Mouse (Mus musculus): ENCODE results near the gene Zc3h12a. TPM values are rescaled to one million over a fixed set of nuclear protein-coding genes. Genes with fewer than 3 reads are reported as not detected.

Gene Zc3h12a
- total RNA-seq, 4 experiments from 2014 or later = 7.2 to 10.2 (median 8.1) TPM

DNA sequence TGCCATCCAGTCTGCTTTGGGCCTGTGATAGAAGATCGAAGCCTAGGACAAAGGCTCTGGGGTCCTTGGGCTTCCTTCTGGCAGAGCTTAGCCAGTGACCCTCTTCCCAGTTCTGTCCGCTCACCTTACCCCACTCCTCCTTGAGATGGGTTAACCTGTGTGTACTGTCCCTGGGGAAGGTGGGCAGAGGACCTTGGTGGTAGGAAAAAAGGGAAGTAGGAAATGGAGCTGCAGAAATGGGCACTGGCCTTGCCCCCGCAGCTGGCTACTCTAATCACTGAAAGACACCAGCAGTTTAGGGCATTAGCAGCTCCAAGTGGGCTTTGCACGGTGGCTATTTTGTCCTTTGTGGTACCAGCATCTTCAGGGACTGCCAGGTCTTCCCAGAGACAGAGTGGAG is 12.6 kb downstream of the Zc3h12a start:
- DNase-seq = no peak

- DNase-seq = peak; percentile 72
These were observed 13.0 kb downstream of the Zc3h12a start for GRCm38 (mm10) chr4:125114638-125115037.

GRCm38 (mm10) chr4:125105354-125105753 is 22.3 kb downstream of the Zc3h12a start:
- no peak for DNase-seq

- DNase-seq = no peak
These were observed 26.3 kb downstream of the Zc3h12a start for GRCm38 (mm10) chr4:125101334-125101733.

GRCm38 (mm10) chr4:125099458-125099857 is 28.2 kb downstream of the Zc3h12a start:
- peak; percentile 61 for DNase-seq

GRCm38 (mm10) chr4:125097412-125097811 is 30.2 kb downstream of the Zc3h12a start:
- no peak for DNase-seq

DNA sequence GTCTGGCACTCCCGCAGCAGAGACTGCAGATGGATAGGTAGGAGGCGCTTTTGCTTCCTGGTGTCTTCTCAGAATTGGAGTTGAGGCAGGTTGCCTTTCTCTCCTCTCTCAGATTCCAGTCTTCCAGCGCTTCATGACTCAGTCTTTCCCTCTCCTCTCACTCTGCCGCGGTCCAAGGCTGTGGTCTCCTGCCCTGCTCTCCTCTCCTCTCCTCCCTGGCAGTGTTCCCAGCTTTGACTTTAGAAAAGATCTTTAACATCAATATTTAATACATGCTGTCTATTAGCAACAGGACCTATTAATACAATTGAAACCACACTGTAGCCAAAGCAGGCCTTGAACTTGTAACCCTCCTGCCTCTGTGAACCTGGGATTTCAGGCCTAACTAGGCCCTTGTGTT is 31.6 kb downstream of the Zc3h12a start:
- DNase-seq = peak; percentile 48

GRCm38 (mm10) chr4:125093031-125093430 is 34.6 kb downstream of the Zc3h12a start:
- no peak for DNase-seq

DNA sequence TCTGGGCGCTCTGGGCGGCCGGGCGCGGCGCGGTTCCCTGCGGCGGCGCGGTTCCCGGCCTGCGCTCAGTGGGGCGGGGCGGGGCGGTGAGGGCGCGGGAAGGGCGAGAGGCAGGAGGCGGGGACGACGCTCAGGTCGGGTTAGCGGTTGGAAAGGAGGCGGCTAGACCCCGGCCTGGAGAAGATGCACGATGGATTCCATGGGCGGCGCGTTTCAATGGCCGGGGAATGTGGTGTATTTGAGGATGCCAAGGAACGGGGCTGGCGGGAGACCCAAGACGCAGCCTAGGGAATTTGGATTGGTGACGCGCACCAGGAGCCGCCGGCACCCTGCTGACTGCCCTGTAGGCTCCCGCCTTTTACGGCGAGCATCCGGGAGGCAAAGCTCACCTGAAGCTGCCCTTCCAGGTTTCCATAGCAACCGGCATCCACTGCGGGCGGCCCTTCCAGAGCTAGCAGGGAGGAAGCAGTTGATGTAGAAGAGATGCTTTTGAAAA is 42.2 kb downstream of the Zc3h12a start:
- no peak for DNase-seq

GRCm38 (mm10) chr4:125084403-125085345 is 43.0 kb downstream of the Zc3h12a start, which contains the start of gene Meaf6:
Gene Meaf6, plus strand, starts transcription at chr4:125085134.
- peak; percentile 80 for DNase-seq

DNA sequence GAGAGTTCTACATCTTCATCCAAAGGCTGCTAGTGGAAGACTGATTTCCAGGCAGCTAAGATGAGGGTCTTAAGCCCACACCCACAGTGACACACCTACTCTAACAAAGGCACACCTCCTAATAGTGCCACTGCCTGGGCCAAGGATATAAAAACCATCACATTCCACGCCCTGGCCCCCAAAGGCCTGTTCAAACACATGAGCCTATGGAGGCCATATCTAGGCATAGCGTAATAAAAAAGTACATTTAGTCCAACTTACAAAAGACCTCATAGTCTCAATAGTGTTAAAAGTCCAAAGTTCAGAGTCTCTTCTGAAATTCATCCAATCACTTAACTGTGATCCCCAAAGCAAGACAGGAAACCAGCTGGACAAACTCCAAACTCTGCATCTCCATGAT is 48.9 kb downstream of the Zc3h12a start:
- DNase-seq = no peak

GRCm38 (mm10) chr4:125077700-125078099 is 49.9 kb downstream of the Zc3h12a start:
- DNase-seq = no peak

Other genes with a start within 250 kb of the Zc3h12a start
- 1 to 10 TPM; 2.9 to 4.3 (median 3.8) TPM for gene Epha10, start 246.9 kb downstream of the Zc3h12a start, total RNA-seq (2022)
- gene 9930104L06Rik, start 190.8 kb downstream of the Zc3h12a start, total RNA-seq (2022) = 10 to 100 TPM; 13.8 to 22.7 (median 21.0) TPM
- gene Cdca8, start 188.5 kb downstream of the Zc3h12a start, total RNA-seq (2022) = 1 to 10 TPM; 1.9 to 3.2 (median 2.2) TPM
- 1 to 10 TPM; 4.4 to 6.3 (median 6.0) TPM for gene Rspo1, start 141.4 kb downstream of the Zc3h12a start, total RNA-seq (2022)
- gene Gnl2, start 111.3 kb downstream of the Zc3h12a start, total RNA-seq (2022) = 10 to 100 TPM; 40.2 to 71.5 (median 55.5) TPM
- gene Dnali1, start 62.1 kb downstream of the Zc3h12a start, total RNA-seq (2022) = under 1 TPM in 2 of 4 experiments, not detected in 2; 0.13 to 0.14 TPM
- gene Snip1, start 61.2 kb downstream of the Zc3h12a start, total RNA-seq (2022) = 10 to 100 TPM; 17.2 to 20.1 (median 19.5) TPM
- gene Meaf6, start 42.7 kb downstream of the Zc3h12a start, total RNA-seq (2022) = 10 to 100 TPM; 24.8 to 35.4 (median 32.6) TPM